In the genomic region with DNA sequence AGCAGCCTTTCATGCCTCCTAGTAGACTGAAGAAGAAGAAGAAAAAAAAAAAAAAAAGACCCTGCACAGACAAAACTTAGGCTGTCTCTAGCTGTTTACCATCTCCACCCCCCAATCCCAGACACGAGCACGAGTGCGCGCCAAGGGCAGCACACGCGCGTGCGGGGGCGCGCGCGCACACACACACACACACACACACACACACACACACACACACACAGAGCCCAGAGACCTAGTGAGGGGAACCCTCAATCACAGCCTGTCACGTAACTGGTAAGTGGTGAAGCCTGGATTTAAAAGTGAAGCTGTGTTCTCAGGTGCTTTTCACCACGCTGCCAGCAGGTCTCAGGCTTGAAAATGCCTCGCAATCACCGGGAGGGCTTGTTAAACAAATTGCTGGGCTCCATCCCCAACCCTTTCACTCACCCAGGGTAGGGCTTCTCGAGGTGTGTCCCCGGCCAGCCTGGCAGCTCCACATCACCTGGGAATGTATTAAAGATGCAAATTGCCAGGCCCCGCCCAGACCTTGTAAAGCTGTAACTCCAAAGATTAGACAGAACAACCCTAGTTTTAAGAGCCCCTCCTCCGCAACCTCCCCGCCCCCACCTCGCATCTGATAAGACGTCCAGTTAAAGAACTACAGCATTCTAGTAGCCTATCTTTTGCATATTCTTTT, we compare ENCODE assay signal across 7 mouse cellular contexts. TPM values are rescaled to one million over a fixed set of nuclear protein-coding genes. Genes with fewer than 3 reads are reported as not detected.
DNase-seq lines count a peak whose midpoint lies in the region; ATAC-seq and TF ChIP-seq lines count a peak whose summit lies in the region.

No protein-coding gene starts in this region.

- H3K27me3 ChIP-seq in MEL (ENCODE audit: control insufficient read depth in 1 of 2, insufficient read depth in 2 of 2, low read length in 2 of 2), result no peaks in the 10 kb centered on the region; a peak in 1 of 4 replicates
- H3K27me3 ChIP-seq in limb, embryonic 12.5 days, result no peaks in the 10 kb centered on the region
- H3K27me3 ChIP-seq in midbrain, embryonic 14.5 days (ENCODE audit: control insufficient read depth, insufficient read depth, low read length), result no peaks in the 10 kb centered on the region
- H3K27me3 ChIP-seq in stomach, embryonic 15.5 days (replicated peaks), result no peaks in the 10 kb centered on the region

- TF ChIP-seq EP300 in MEL (IDR thresholded peaks at IDR 0.05; ENCODE audit: low read depth in 1 of 2, low read length in 2 of 2), result peak in 1 of 2 experiments; percentile 43; a peak in 1 of 4 replicates

- H3K36me3 ChIP-seq in MEL (ENCODE audit: control insufficient read depth in 1 of 2, insufficient read depth in 2 of 2, low read length in 2 of 2), result peaks cover 0 to 20% of the 10 kb centered on the region in 2 experiments; a peak in 2 of 4 replicates
- no peaks in the 10 kb centered on the region for H3K36me3 ChIP-seq in limb, embryonic 12.5 days
- no peaks in the 10 kb centered on the region for H3K36me3 ChIP-seq in midbrain, embryonic 14.5 days (ENCODE audit: control insufficient read depth, insufficient read depth, low read length)
- H3K36me3 ChIP-seq in stomach, embryonic 15.5 days, result no peaks in the 10 kb centered on the region

- H3K4me2 ChIP-seq in limb, embryonic 12.5 days, result peak overlapping the region; percentile 71
- peak overlapping the region; percentile 75 for H3K4me2 ChIP-seq in midbrain, embryonic 14.5 days (ENCODE audit: low read length)
- peak overlapping the region; percentile 78 for H3K4me2 ChIP-seq in stomach, embryonic 15.5 days

- DNase-seq in CD4-positive helper T cell, adult 2 months (ENCODE audit: low read depth, low spot score), result peak; percentile 71
- DNase-seq in MEL (ENCODE audit: low read depth, low spot score), result peak; percentile 85
- DNase-seq in midbrain, embryonic 14.5 days, result peak; percentile 58

- TF ChIP-seq RAD21 in MEL (IDR thresholded peaks at IDR 0.05; ENCODE audit: low read depth, low read length), result no peak

- H3K4me3 ChIP-seq in MEL (ENCODE audit: control insufficient read depth in 1 of 2, insufficient read depth in 1 of 2, low read depth in 2 of 2, low read length in 2 of 2), result peak overlapping the region; percentile 63 to 83
- H3K4me3 ChIP-seq in cortical plate, adult 2 months (ENCODE audit: insufficient read depth, low read length), result peak overlapping the region; percentile 21
- peak overlapping the region; percentile 99 for H3K4me3 ChIP-seq in limb, embryonic 12.5 days (replicated peaks)
- H3K4me3 ChIP-seq in midbrain, embryonic 14.5 days (replicated peaks; ENCODE audit: low read depth, low read length), result peak overlapping the region; percentile 25
- peak overlapping the region; percentile 39 for H3K4me3 ChIP-seq in stomach, embryonic 15.5 days (replicated peaks)

- no peaks in the 10 kb centered on the region for H3K9me3 ChIP-seq in MEL (replicated peaks; ENCODE audit: insufficient read depth, low read length)
- no peaks in the 10 kb centered on the region for H3K9me3 ChIP-seq in limb, embryonic 12.5 days
- no peaks in the 10 kb centered on the region for H3K9me3 ChIP-seq in midbrain, embryonic 14.5 days (ENCODE audit: control insufficient read depth, low read length)
- H3K9me3 ChIP-seq in stomach, embryonic 15.5 days, result no peaks in the 10 kb centered on the region

- WGBS in limb, embryonic 12.5 days, result under 1% methylated on average over 23 of the region's 23 CpGs
- whole genome bisulfite sequencing in midbrain, embryonic 14.5 days, result 2% methylated on average over 23 of the region's 23 CpGs
- WGBS in stomach, embryonic 15.5 days, result 3% methylated on average over 23 of the region's 23 CpGs

- H3K79me2 ChIP-seq in MEL (ENCODE audit: control insufficient read depth, insufficient read depth, low read length, poor library complexity), result peaks cover 23% of the 10 kb centered on the region

- peak; percentile 13 to 24; a peak in 1 of 4 replicates for ATAC-seq in hematopoietic stem cell, adult 5-6 weeks (replicated peaks in 1 of 2; ENCODE audit: insufficient read depth in 1 of 2, low FRiP score in 2 of 2, low TSS enrichment in 1 of 2, low read depth in 1 of 2, poor library complexity in 2 of 2, severe bottlenecking in 2 of 2)
- ATAC-seq in limb, embryonic 12.5 days (ENCODE audit: insufficient number of reproducible peaks, insufficient read depth, low FRiP score, low TSS enrichment, low read depth), result 0 out of 2 replicates have a peak, but pooled peaks have one; percentile 8
- no peak for ATAC-seq in midbrain, embryonic 14.5 days (ENCODE audit: low FRiP score, low TSS enrichment)
- peak; percentile 75 for ATAC-seq in stomach, embryonic 15.5 days (ENCODE audit: insufficient read depth, low FRiP score, low read depth)

- peak overlapping the region; percentile 32; the same call in 1 of the 2 replicates for H3K9ac ChIP-seq in MEL (ENCODE audit: control insufficient read depth, low read depth, low read length, poor library complexity, severe bottlenecking)
- H3K9ac ChIP-seq in limb, embryonic 12.5 days (replicated peaks), result peak overlapping the region; percentile 44; the same call in 1 of the 2 replicates
- no peak overlapping the region; the same call in 1 of the 2 replicates for H3K9ac ChIP-seq in midbrain, embryonic 14.5 days (replicated peaks; ENCODE audit: low read length)
- H3K9ac ChIP-seq in stomach, embryonic 15.5 days, result no peak overlapping the region

- H3K27ac ChIP-seq in MEL (ENCODE audit: control insufficient read depth, low read depth, low read length), result no peak overlapping the region
- no peak overlapping the region for H3K27ac ChIP-seq in cortical plate, adult 2 months (ENCODE audit: insufficient read depth, low read length)
- H3K27ac ChIP-seq in limb, embryonic 12.5 days, result peak overlapping the region; percentile 74
- no peak overlapping the region for H3K27ac ChIP-seq in midbrain, embryonic 14.5 days (replicated peaks; ENCODE audit: low read depth, low read length)
- H3K27ac ChIP-seq in stomach, embryonic 15.5 days, result peak overlapping the region; percentile 76; the same call in 1 of the 2 replicates

- no peak; a peak in 1 of 4 replicates for TF ChIP-seq POLR2A in MEL (IDR thresholded peaks at IDR 0.05; ENCODE audit: control insufficient read depth in 1 of 2, insufficient read depth in 1 of 2, low read depth in 1 of 2, low read length in 2 of 2, poor library complexity in 1 of 2)
- TF ChIP-seq POLR2A in cortical plate, adult 2 months (IDR thresholded peaks at IDR 0.05; ENCODE audit: extremely low read depth, insufficient read depth, low read length), result no peak

- TF ChIP-seq CTCF in MEL (IDR thresholded peaks at IDR 0.05 in 2 of 3, conservative IDR thresholded peaks at IDR 0.05 in 1 of 3; ENCODE audit: control insufficient read depth in 1 of 3, insufficient read depth in 1 of 3, low read depth in 2 of 3, low read length in 3 of 3, poor library complexity in 1 of 3, severe bottlenecking in 1 of 3), result no peak
- no peak for TF ChIP-seq CTCF in cortical plate, adult 2 months (IDR thresholded peaks at IDR 0.05; ENCODE audit: extremely low read depth, insufficient read depth, low read length)

- H3K4me1 ChIP-seq in MEL (ENCODE audit: control insufficient read depth in 1 of 2, insufficient read depth in 2 of 2, low read length in 2 of 2), result peaks cover 8 to 17% of the 10 kb centered on the region in 2 experiments
- 0 out of 2 replicates have a peak, but pooled peaks cover 5% of the 10 kb centered on the region for H3K4me1 ChIP-seq in cortical plate, adult 2 months (ENCODE audit: control insufficient read depth, insufficient read depth, low read length)
- peaks cover 50% of the 10 kb centered on the region for H3K4me1 ChIP-seq in limb, embryonic 12.5 days (replicated peaks)
- H3K4me1 ChIP-seq in midbrain, embryonic 14.5 days (ENCODE audit: control insufficient read depth, insufficient read depth, low read length), result peaks cover 16% of the 10 kb centered on the region
- H3K4me1 ChIP-seq in stomach, embryonic 15.5 days, result peaks cover 30% of the 10 kb centered on the region

TF ChIP-seq in MEL, 35 proteins besides CTCF, POLR2A, EP300 and RAD21:
- TF ChIP-seq ZNF384 (IDR thresholded peaks at IDR 0.05; ENCODE audit: low read depth, low read length), result peak; percentile 64
- TF ChIP-seq MAZ (IDR thresholded peaks at IDR 0.05; ENCODE audit: low read depth, low read length), result peak; percentile 79
- TF ChIP-seq ZC3H11A (IDR thresholded peaks at IDR 0.05; ENCODE audit: low read depth, low read length), result no peak
- 0 out of 2 replicates have a peak, but pooled peaks have one; percentile 37 for TF ChIP-seq TBP (IDR thresholded peaks at IDR 0.05; ENCODE audit: low read depth, low read length)
- TF ChIP-seq BHLHE40 (IDR thresholded peaks at IDR 0.05; ENCODE audit: borderline replicate concordance, low read depth, low read length), result 0 out of 2 replicates have a peak, but pooled peaks have one; percentile 5
- TF ChIP-seq MEF2A (IDR thresholded peaks at IDR 0.05; ENCODE audit: extremely low read depth, insufficient replicate concordance, low read depth, low read length, poor library complexity, severe bottlenecking), result no peak
- TF ChIP-seq GATA1 (IDR thresholded peaks at IDR 0.05; ENCODE audit: low read depth, low read length), result peak; percentile 84
- no peak for TF ChIP-seq CHD1 (IDR thresholded peaks at IDR 0.05; ENCODE audit: low read depth, low read length)
- 0 out of 2 replicates have a peak, but pooled peaks have one; percentile 35 for TF ChIP-seq TCF12 (IDR thresholded peaks at IDR 0.05; ENCODE audit: low read depth, low read length)
- TF ChIP-seq HCFC1 (IDR thresholded peaks at IDR 0.05; ENCODE audit: low read depth, low read length), result no peak
- TF ChIP-seq MXI1 (IDR thresholded peaks at IDR 0.05; ENCODE audit: low read depth, low read length), result 0 out of 2 replicates have a peak, but pooled peaks have one; percentile 31
- TF ChIP-seq TAL1 (IDR thresholded peaks at IDR 0.05; ENCODE audit: low read length), result no peak
- TF ChIP-seq ETS1 (IDR thresholded peaks at IDR 0.05; ENCODE audit: low read depth, low read length), result peak; percentile 32; the same call in 1 of the 2 replicates
- TF ChIP-seq MYC (IDR thresholded peaks at IDR 0.05; ENCODE audit: low read depth, low read length), result no peak
- peak; percentile 53 for TF ChIP-seq CHD2 (IDR thresholded peaks at IDR 0.05; ENCODE audit: low read length)

RNA-seq across cellular contexts. Expression of a gene that starts 1.7 kb away (rescaled TPM):
- total RNA-seq in MEL (2012; rRNA removed), result 6.6 and 6.7 TPM in 2 replicates
- polyA plus RNA-seq in MEL (2012; ENCODE audit: insufficient read depth in 1 of 2, insufficient read length in 2 of 2, low read depth in 1 of 2, low replicate concordance in 2 of 2, missing spikeins in 1 of 2), result 100 to 1,000 TPM in 1 of 2 experiments, 10 to 100 TPM in 1; 11.8 to 129 TPM
- 34.9 and 35.9 TPM in 2 replicates for polyA plus RNA-seq in cortical plate, adult 2 months (2012; rRNA removed)
- 12.1 and 25.3 TPM in 2 replicates for total RNA-seq in hematopoietic stem cell, adult 5-6 weeks (2017)
- 21.2 and 24.8 TPM in 2 replicates for polyA plus RNA-seq in limb, embryonic 12.5 days (2016; fragmentation: Nextera tagmentation; extraction: Ambion mirVana)
- polyA plus RNA-seq in midbrain, embryonic 14.5 days (2014; fragmentation: Nextera tagmentation; extraction: Ambion mirVana), result 25.4 and 30.3 TPM in 2 replicates
- 18.4 and 18.8 TPM in 2 replicates for polyA plus RNA-seq in stomach, embryonic 15.5 days (2015; fragmentation: Nextera tagmentation; extraction: Ambion mirVana)

Comparison
In these comparisons a context has a peak if more than half of its experiments do, and no peak if none do; other contexts are left out.
1. H3K27ac ChIP-seq: peak in limb, embryonic 12.5 days (single experiment) and stomach, embryonic 15.5 days (single experiment); none in MEL (single experiment), cortical plate, adult 2 months (single experiment) and midbrain, embryonic 14.5 days (single experiment).
2. H3K4me3 ChIP-seq: peak in every context shown above with its lines; median percentile 99 in limb, embryonic 12.5 days; 73 in MEL; 39 in stomach, embryonic 15.5 days; 25 in midbrain, embryonic 14.5 days; 21 in cortical plate, adult 2 months.
3. H3K9ac ChIP-seq: peak in MEL (single experiment) and limb, embryonic 12.5 days (single experiment); none in midbrain, embryonic 14.5 days (single experiment) and stomach, embryonic 15.5 days (single experiment).
4. Peak in every context shown above with its lines, with median percentiles within 50 percentile points of each other: DNase-seq and H3K4me2 ChIP-seq.